In genomic region chr1:63181019-63181418, GRCm38 (mm10) we compare ENCODE assay signal across 7 mouse cellular contexts. TPM values are rescaled to one million over a fixed set of nuclear protein-coding genes. Genes with fewer than 3 reads are reported as not detected.
DNase-seq lines count a peak whose midpoint lies in the region; ATAC-seq and TF ChIP-seq lines count a peak whose summit lies in the region.

No protein-coding gene starts in this region.

- no peaks in the 10 kb centered on the region for H3K9me3 ChIP-seq in intestine, postnatal 0 days (ENCODE audit: control insufficient read depth)
- H3K9me3 ChIP-seq in midbrain, embryonic 12.5 days: no peaks in the 10 kb centered on the region

- peak; percentile 98 for TF ChIP-seq CTCF in intestine, postnatal 0 days (IDR thresholded peaks at IDR 0.05; ENCODE audit: low read depth)

- WGBS in intestine, postnatal 0 days: 2% methylated on average over 3 of the region's 3 CpGs
- WGBS in midbrain, embryonic 12.5 days: 6% methylated on average over 3 of the region's 3 CpGs

- H3K27ac ChIP-seq in intestine, postnatal 0 days (ENCODE audit: low read depth, low read length): no peak overlapping the region
- H3K27ac ChIP-seq in midbrain, embryonic 12.5 days (replicated peaks): 0 out of 2 replicates have a peak overlapping the region, but pooled peaks have one; percentile 35

- no peaks in the 10 kb centered on the region for H3K4me1 ChIP-seq in intestine, postnatal 0 days (replicated peaks; ENCODE audit: control insufficient read depth, insufficient read depth, low read length)
- H3K4me1 ChIP-seq in midbrain, embryonic 12.5 days: peaks cover 10% of the 10 kb centered on the region

- peak; percentile 86 for DNase-seq in adrenal gland, adult 8-10 months
- peak; percentile 92 for DNase-seq in embryo, embryonic 9.5 days (ENCODE audit: extremely low spot score)
- peak; percentile 75 to 92 for DNase-seq in gastrocnemius, postnatal 4 days (ENCODE audit: low spot score in 2 of 2)
- DNase-seq in left cerebral cortex, postnatal 36 days (ENCODE audit: low spot score in 2 of 2): peak; percentile 86 to 87
- peak; percentile 90 for DNase-seq in skeletal muscle tissue, adult 2 months (ENCODE audit: low read depth, low spot score)

- H3K9ac ChIP-seq in intestine, postnatal 0 days (ENCODE audit: low read depth, low read length): no peak overlapping the region
- H3K9ac ChIP-seq in midbrain, embryonic 12.5 days (replicated peaks): no peak overlapping the region

- H3K27me3 ChIP-seq in intestine, postnatal 0 days (replicated peaks; ENCODE audit: control insufficient read depth, insufficient read depth, low read length): no peaks in the 10 kb centered on the region
- H3K27me3 ChIP-seq in midbrain, embryonic 12.5 days: no peaks in the 10 kb centered on the region

- ATAC-seq in intestine, postnatal 0 days: peak; percentile 50
- peak; percentile 80 for ATAC-seq in midbrain, embryonic 12.5 days (ENCODE audit: low FRiP score, low read depth)

- peaks cover 7% of the 10 kb centered on the region for H3K36me3 ChIP-seq in intestine, postnatal 0 days (ENCODE audit: control insufficient read depth, insufficient read depth)
- peaks cover 24% of the 10 kb centered on the region for H3K36me3 ChIP-seq in midbrain, embryonic 12.5 days

- intact Hi-C loops in left cerebral cortex, postnatal 36 days (cut with DNase I): loop anchor here (5.0 kb wide), 3 partner anchors 71 to 476 kb away; partner anchors contain the start of gene Zdbf2

- H3K4me3 ChIP-seq in intestine, postnatal 0 days (ENCODE audit: low read depth, low read length): no peak overlapping the region
- H3K4me3 ChIP-seq in midbrain, embryonic 12.5 days: no peak overlapping the region

- no peak overlapping the region for H3K4me2 ChIP-seq in intestine, postnatal 0 days (replicated peaks; ENCODE audit: low read depth)
- H3K4me2 ChIP-seq in midbrain, embryonic 12.5 days (replicated peaks): no peak overlapping the region

RNA-seq across cellular contexts. Expression of gene Ndufs1, which starts 4.4 kb away (rescaled TPM):
- 100 to 1,000 TPM; 185 to 263 (median 226) TPM for total RNA-seq in adrenal gland, adult 8-10 months (2022)
- total RNA-seq in gastrocnemius, postnatal 4 days (2021): 100 to 1,000 TPM; 227 to 231 TPM
- polyA plus RNA-seq in intestine, postnatal 0 days (2015; fragmentation: Nextera tagmentation; extraction: Ambion mirVana): 124 and 129 TPM in 2 replicates
- total RNA-seq in left cerebral cortex, postnatal 36 days (2021): 100 to 1,000 TPM; 152 TPM
- polyA plus RNA-seq in midbrain, embryonic 12.5 days (2016; fragmentation: Nextera tagmentation; extraction: Ambion mirVana): 128 and 133 TPM in 2 replicates

RNA-seq across cellular contexts. Expression of gene Eef1b2, which starts 4.4 kb away (rescaled TPM):
- 100 to 1,000 TPM; 529 to 647 (median 593) TPM for total RNA-seq in adrenal gland, adult 8-10 months (2022)
- total RNA-seq in gastrocnemius, postnatal 4 days (2021): 1,000 to 10,000 TPM in 1 of 2 experiments, 100 to 1,000 TPM in 1; 924 to 1,008 TPM
- polyA plus RNA-seq in intestine, postnatal 0 days (2015; fragmentation: Nextera tagmentation; extraction: Ambion mirVana): 316 and 324 TPM in 2 replicates
- 100 to 1,000 TPM; 304 to 327 TPM for total RNA-seq in left cerebral cortex, postnatal 36 days (2021)
- 359 and 380 TPM in 2 replicates for polyA plus RNA-seq in midbrain, embryonic 12.5 days (2016; fragmentation: Nextera tagmentation; extraction: Ambion mirVana)

RNA-seq across cellular contexts. Expression of gene Gpr1, which starts 33.3 kb away (rescaled TPM):
- total RNA-seq in adrenal gland, adult 8-10 months (2022): under 1 TPM in 3 of 4 experiments, not detected in 1; 0.23 to 0.42 (median 0.38) TPM
- total RNA-seq in gastrocnemius, postnatal 4 days (2021): under 1 TPM; 0.57 to 0.59 TPM
- polyA plus RNA-seq in intestine, postnatal 0 days (2015; fragmentation: Nextera tagmentation; extraction: Ambion mirVana): 0.08 TPM in 2 replicates
- total RNA-seq in left cerebral cortex, postnatal 36 days (2021): under 1 TPM; 0.37 to 0.86 TPM
- polyA plus RNA-seq in midbrain, embryonic 12.5 days (2016; fragmentation: Nextera tagmentation; extraction: Ambion mirVana): 0.15 and 0.20 TPM in 2 replicates
